11 mouse cellular contexts compared by ENCODE assay signal in genomic region chr15:74169331-74169730, GRCm38 (mm10).
A peak's percentile ranks its signal among the peaks of the same experiment; 100 is the strongest.
DNase-seq lines count a peak whose midpoint lies in the region.
"Had no signal": no experiment of that assay in that cellular context is flagged by ENCODE, and none has a peak within 500 bp of the region (broad histone marks: within the 10 kb centered on the region; RNA-seq: fewer than 3 reads in every experiment).

No protein-coding gene starts in this region.

- peak; percentile 17 to 18 for DNase-seq in cerebellum, postnatal 25 days
- no peak for DNase-seq in cerebellum, postnatal 36 days
- peak; percentile 50 for DNase-seq in retina, postnatal 1 day
- no peak for DNase-seq in retina, embryonic 14.5 days (ENCODE audit: low spot score)
- no peak for DNase-seq in adrenal gland, postnatal 25 days
- DNase-seq: adrenal gland, adult 2 months; adrenal gland, postnatal 10 days; adrenal gland, postnatal 36 days; cerebellum, adult 11-12 months; cerebellum, adult 9-11 months; embryo, embryonic 11 days had no signal

Comparison
In these comparisons a context has a peak if more than half of its experiments do, and no peak if none do; other contexts are left out.
1. DNase-seq: peak in cerebellum, postnatal 25 days (2 of 2) and retina, postnatal 1 day (single experiment); none in cerebellum, postnatal 36 days (0 of 2), retina, embryonic 14.5 days (single experiment) and adrenal gland, postnatal 25 days (single experiment).